Mouse (Mus musculus): Measurements from ENCODE around the gene Nisch.

Gene Nisch

GRCm38 (mm10) chr14:31165458-31165857, 51.3 kb downstream of the Nisch start:
- DNase-seq (ENCODE audit: extremely low read depth, insufficient read length, low spot score), result no peak

DNA sequence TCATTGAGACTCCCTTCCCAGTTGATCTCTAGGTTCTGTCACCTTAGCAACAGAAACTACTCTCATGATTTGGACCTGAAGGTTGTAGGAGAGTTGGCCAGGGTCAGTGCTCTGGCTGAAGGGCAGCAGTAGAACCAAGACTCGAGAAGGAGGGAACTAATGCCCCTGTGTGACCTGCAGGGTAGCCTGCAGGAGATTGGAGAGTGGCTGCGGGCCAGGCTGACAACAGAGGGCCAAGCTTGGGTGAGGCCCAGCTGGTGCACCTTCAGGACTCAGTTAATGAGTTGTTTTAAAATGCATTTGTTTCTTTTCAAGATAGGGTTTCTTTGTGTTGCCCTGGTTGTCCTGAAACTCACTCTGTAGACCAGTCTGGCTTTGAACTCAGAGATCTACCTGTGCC, 51.7 kb downstream of the Nisch start:
- DNase-seq (ENCODE audit: extremely low read depth, insufficient read length, low spot score), result no peak

DNA sequence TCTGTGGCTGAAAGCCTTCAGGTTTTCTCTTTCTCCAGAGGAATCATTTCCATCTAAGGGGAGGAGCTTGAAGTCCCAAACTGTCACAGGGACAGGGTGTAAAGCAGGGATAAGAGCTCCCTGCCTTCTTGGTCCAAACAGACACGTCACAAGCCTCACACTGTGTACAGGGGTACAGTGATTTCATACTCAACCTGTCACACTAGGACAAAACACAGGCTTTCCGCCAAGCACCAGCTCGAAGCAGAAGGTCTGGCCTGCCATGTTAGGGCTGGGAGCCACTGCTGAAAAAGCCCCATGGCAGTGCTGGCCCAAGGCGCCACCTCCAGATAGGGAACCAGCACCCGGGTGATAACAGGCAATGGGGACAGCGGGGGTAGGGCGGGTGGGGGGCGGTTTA, 52.7 kb downstream of the Nisch start:
- DNase-seq (ENCODE audit: extremely low read depth, insufficient read length, low spot score), result no peak

- DNase-seq (ENCODE audit: extremely low read depth, insufficient read length, low spot score), result no peak
Observed at GRCm38 (mm10) chr14:31161638-31162037, 55.1 kb downstream of the Nisch start.

GRCm38 (mm10) chr14:31161191-31161590, 55.6 kb downstream of the Nisch start:
- DNase-seq (ENCODE audit: extremely low read depth, insufficient read length, low spot score), result no peak

- peak; percentile 34 for DNase-seq (ENCODE audit: extremely low read depth, insufficient read length, low spot score)
Observed at GRCm38 (mm10) chr14:31160196-31161150, 56.3 kb downstream of the Nisch start.

GRCm38 (mm10) chr14:31145694-31146093, 71.1 kb downstream of the Nisch start:
- no peak for DNase-seq (ENCODE audit: extremely low read depth, insufficient read length, low spot score)

DNA sequence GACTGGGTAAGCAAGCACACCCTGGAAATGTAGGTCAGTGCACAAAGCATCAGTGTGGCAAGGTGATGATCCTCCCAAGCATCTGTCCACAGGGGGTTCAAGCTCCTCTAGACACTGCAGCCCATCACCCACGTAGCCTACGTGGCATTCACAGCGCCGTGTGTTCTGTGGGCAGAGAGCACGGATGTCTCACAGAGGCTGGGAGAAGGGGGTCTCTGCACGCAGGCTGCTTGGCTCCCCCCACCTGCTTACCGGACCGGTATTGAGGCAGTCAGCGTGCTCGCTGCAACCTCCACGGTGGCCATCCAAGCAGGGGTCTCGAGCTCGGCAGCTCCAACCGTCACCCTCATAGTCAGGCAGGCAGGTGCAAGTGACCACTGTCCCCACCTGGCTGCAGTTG, 75.7 kb downstream of the Nisch start:
- DNase-seq (ENCODE audit: extremely low read depth, insufficient read length, low spot score), result no peak

DNA sequence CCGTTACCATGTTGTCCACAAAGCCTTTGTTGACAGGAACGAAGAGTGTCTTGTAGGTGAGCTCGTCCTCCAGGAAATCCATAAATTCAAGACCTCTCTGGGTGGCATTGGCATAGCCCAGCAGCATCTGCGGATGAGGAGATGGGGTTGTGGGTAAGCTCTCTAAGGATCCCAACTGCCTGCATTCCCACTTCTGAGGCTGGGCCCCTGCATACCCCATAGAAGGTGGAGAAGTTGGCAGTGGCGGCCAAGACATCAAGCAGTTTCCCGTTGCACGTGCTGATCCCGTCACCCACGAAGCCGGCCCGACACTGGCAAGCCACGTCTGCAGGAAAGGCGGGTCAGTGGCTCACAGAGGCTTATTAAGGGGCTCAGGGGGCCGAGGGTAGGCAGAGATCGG, 76.6 kb downstream of the Nisch start:
- no peak for DNase-seq (ENCODE audit: extremely low read depth, insufficient read length, low spot score)

DNA sequence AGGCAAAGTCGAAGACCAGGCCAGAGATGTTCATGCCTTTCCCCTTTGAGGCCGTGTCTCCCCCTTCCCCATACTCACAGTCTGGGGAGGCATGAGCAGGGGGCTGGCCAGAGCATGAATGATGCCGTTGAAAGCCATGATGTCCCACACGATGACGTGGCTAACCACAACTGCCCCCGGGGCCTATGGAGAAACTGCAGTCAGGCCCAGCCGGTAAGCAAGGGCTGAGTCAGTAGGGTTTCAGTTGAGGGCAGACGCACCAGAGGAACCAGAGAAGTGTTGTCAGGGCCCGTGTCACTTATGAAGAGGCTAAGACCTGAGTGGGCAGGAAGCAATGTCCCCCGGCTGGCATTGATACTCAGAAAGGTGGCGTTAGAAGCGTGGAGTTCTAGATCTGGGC, 77.1 kb downstream of the Nisch start:
- DNase-seq (ENCODE audit: extremely low read depth, insufficient read length, low spot score), result peak; percentile 46

DNA sequence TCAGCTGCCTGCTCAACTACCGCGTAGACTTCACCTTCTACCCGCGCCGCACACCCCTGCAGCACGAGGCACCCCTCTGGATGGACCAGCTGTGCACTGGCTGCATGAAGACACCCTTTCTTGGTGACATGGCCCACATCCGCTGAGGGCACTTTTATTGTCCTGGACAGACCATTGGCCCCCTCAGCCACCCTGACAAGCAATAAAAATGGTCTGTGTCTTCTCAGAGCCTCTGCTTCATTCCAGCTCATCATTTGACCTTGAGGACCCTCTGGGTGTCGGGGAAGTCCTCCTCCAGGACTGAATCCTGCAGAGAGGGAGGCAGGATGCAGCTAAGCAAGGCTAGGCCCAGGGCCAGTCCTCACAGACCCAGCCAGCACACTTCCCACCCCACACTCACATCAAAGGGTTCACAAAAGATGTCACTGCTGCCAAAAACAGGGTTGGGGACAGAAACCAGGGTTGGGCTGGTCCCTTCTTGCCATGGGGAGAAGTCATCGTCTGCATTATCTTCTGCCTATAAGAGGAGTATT, 77.8 kb downstream of the Nisch start:
- DNase-seq (ENCODE audit: extremely low read depth, insufficient read length, low spot score), result no peak

DNA sequence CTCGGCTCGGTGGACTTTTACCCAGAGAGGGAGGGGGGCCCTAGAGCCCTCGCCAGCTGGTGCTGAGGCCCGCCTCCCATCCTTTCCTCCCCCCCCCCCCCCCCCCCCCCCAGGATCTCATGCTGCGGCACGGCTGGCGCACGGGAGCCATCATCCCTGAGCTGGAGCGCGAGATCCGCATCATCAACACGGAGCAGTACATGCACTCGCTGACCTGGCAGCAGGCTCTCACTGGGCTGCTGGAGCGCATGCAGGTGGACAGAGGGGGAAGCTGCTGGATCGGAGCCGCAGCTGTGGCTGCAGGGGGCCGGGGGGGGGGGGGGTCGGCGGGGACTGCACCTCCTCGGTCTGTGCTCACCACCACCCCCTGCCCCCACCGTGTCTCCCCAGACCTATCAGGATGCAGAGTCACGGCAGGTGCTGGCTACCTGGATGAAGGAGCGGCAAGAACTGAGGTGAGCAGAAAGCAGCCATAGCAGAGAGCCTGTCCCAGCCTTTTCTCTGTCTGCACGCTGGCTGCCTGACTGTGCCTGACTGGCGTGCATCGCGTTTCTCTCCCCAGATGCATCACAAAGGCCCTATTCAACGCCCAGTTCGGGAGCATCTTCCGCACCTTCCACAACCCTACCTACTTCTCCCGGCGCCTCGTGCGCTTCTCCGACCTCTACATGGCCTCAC, 78.4 kb downstream of the Nisch start:
- DNase-seq (ENCODE audit: extremely low read depth, insufficient read length, low spot score), result no peak

DNA sequence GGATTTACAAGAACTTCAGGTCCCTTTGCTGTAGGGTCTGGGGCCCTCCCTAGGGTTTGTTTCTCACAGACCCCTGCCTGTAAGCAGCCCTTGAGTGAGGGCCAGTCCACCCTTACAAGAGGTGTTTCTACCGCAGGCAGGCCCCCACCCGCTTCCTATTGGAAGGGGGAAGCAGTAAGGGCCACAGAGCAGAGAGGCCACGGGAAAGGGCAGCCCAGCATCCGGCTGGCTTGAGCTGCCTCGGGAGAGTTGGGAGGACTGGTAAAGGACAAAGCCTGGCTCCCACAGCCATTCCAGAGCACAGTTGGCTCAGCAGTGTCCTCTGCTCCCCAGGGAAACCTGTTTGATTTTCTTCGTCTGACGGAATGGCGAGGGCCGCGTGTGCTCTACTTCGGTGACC, 79.0 kb downstream of the Nisch start:
- DNase-seq (ENCODE audit: extremely low read depth, insufficient read length, low spot score), result no peak

DNA sequence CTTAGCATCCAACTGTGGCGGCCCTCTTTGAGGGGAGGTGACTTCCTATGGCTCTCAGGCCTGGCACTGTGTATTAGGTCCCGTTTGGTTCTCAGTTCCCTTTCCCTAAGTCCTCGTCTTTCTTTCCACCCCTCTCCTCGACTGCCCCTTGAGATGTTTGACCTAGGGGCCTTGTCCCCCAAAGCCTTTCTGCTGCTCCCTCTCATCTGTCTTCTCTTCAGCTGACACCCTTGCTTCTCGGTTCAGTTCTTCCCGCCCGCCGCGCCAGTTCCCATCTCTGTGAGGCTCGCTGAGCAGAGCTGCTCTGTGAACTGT, 79.5 kb downstream of the Nisch start:
- DNase-seq (ENCODE audit: extremely low read depth, insufficient read length, low spot score), result no peak

DNA sequence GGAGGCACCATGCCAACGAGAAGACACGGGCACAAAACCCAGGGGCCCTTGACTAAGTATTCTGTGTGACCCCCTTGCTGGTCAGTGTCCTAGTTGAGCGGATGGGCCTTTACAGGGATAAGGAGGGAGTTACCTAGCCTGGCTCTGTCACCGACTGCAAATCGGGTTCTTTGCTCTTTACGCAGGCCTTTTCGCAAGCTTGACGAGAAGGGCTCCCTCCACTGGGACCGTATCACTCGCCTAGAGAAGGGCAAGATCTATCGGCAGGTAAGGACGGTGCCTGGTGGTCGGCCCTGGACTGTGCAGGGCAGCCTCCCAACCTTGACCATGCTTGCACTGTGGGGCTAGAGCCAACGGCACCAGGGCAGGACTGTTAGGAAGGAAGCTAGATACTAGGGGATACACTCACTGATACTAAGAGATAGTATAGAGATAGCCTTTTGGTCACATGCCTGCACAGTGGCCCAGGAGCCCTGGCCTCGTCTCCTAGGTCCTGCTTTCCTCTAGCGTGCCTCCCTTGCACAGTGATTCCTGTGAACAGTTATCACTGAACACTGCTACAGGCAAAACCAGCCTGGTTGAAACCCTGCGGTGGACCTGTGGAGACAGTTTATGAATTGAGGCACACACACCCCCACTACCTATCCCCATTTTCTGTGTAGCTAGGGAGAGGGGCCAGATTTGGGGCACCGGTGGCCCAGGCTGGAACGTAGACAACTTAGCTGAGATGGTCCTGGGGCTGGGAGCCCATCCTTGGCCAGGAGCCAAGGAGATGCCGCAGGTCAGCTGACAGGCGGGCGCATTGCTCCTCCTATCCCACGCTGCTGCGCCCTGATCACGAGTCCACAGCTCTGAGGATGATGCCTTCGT, 80.1 kb downstream of the Nisch start:
- DNase-seq (ENCODE audit: extremely low read depth, insufficient read length, low spot score), result no peak

GRCm38 (mm10) chr14:31135495-31136410, 81.0 kb downstream of the Nisch start:
- no peak for DNase-seq (ENCODE audit: extremely low read depth, insufficient read length, low spot score)

GRCm38 (mm10) chr14:31134015-31135000, 82.4 kb downstream of the Nisch start:
- no peak for DNase-seq (ENCODE audit: extremely low read depth, insufficient read length, low spot score)

DNA sequence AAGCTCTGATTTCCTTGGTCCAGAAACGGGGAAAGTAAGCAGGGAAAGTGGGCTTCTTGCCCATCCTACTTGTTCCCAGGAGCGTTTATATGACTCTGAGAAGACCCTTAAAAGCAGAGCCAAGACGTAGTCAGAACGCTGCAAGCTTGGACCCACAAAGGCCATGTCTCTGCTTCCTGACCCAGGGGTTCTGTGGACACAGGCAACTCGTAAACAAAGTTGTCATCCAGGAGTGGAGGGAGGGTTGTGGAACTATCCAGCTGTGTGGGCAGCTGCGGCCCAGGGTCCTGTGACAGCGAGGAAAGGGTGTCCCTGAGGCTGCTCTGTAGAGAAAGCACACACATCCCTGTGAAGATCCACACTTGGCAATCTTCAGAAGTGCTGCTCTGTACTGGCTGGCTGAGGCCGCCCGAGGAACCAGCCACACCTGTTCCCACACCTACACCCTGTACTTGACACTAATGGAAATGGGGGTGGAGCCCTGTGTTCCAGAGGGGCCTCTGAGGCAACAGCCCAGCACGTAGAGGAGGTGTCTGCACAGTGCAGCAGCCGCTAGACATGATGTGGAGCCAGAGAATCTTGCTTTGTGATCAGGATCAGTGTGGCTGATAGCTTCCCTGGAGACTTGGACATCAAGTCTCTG, 83.6 kb downstream of the Nisch start:
- no peak for DNase-seq (ENCODE audit: extremely low read depth, insufficient read length, low spot score)
